Mouse (Mus musculus) adrenal gland, postnatal 4 days (tissue): ENCODE measurements at regions not wholly inside any gene's neighbourhood (a gene's known extent, or its start where the extent isn't known, plus 50 kb on each side); places are given as distances from the start of the nearest gene placed in this dataset.

Experiments used
- DNase-seq, 2 experiments: peaks; one replicate each; pipeline ENCODE4 v3.0.0; 2021 to 2022; ENCODE audit warnings: low spot score in 2 of 2, mixed read lengths in 2 of 2

DNA sequence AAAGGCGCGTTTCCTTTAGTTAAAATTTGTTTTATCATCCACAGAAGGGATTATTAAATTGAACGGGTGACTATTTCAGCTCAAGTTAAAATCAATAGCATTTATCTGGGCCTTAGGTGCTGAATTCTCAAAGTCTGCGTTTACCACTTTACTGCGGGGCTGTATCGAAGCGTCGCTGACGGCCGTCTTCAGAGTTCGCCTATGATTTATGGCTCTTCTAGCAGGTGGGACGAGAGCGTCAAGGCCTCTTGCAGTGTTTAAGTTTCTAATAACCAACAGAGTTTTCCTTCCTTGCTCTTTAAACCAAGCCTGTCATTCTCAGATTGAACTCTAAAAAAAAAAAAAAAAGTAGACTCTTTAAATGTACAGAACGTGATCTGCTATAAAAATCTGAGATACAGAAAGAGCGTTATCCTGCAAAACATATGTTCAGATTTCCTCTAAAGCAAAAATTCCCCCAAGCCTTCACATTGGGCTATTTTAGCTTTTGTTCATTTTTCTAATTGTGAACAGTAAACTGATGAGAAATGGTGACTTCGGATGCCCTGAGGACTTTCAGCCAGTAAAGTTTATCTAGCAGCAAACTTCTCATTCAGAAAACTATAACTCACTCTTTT, 246.9 kb downstream of the Rpl36a-ps1 start:
- DNase-seq = no peak

DNA sequence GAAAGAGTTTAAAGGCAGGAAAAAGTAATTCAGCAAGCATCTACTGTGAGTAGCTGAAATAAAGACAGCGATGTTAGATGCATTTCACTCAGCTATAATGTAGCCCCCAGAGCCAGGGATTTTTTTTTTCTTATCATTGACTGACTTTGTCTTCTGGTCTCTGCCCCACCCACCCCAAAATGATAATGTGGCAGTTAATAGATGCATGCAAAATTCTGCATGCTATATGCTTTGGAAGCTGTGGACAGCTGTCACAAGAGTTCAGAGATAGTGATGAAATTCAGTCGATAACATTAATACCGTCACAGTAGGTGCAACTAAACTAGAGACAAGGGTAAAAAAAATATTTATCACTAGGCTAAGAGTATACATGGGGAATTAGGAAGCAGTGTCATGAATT, 263.7 kb downstream of the Rpl36a-ps1 start:
- no peak for DNase-seq

DNA sequence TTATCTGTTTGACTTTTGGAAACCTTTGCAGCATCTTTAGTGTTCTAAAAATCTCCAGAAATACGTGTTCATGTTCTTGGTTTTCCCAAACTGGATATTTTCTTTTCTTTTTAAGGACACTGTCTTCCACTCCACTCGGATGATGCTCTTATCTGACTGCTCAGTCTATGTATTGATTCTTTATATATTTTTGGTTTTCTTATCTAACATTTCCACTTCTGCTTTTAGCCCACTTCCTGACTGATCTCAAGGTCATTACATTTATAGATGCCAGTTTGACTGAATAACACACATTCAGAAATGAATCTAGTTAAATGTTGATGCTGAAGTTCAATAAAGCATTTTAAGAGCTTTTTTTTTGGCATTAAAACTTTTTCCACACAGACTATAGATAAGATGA, 265.3 kb downstream of the Rpl36a-ps1 start:
- DNase-seq = no peak

DNA sequence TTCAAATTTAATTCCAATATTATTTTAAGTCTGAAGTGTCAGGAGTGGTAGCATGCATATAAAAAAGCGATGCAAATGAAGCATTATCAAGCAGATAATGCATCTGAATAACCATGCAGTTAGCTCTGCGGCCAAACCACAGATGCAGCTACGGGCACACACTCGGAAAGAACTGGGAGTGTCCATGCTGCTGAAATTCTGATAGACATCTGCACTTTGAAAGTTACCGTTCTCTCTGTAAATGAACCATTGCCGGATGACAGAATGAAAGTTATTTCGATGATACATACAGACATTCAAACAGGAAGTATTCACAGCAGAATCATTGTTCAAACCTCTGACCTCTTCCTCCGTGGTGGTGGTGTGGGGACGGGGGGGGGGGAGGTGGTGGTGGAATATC, 271.6 kb downstream of the Rpl36a-ps1 start:
- no peak for DNase-seq

DNA sequence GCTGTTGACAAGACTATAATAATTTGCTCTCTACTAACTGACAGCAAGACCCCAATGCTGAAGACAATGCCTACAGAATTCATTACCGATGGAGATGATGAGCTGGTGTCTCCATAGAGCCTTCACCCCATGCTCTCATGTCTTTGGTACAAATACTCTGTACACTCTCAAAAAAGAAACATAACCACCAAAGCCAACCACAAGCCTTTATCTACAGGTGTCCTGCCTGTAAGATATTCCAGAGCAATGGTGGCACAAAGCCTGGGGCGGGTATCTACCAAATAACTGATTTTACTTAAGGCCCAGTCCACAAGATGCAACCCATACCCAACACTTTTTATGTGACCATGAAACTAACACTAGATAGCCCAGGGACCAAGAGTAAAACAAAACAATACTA, 273.1 kb downstream of the Rpl36a-ps1 start:
- no peak for DNase-seq

DNA sequence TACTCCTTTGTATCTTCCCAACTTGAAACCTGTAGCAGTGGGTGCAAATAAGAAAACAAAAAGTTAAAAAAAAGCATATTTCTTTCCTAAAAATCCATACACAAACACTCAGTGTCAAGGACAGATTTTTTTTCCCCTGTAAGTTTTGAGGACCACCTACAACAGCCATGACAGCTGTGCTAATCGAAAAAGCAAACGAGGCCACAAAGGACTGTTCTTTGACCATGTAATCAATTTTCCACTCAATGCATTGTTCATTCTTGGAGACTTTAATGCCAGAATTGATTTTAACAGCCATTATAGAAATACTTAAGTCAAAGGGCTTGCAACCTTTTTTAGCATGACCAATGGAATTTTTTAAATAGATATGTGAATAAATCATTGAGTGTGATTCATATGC, 286.1 kb downstream of the Rpl36a-ps1 start:
- no peak for DNase-seq

DNA sequence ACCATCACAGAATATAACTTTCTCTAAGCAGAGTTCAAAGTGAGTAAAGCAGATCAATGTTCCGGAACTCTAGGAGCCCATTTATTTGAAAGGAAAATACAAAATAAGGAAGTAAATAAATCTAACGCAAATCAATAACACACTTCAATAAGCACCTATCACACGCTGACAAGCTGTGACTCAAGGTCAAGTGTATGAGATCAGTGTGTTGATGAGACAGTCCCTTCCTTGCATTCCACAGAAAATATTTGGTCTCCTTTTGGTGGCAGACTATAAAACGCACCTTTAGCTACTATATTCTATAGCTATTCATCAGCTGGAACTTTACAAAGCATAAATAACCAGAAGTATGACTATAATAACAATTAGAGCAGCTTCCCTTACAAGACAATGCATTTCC, 286.5 kb downstream of the Rpl36a-ps1 start:
- DNase-seq = no peak

DNA sequence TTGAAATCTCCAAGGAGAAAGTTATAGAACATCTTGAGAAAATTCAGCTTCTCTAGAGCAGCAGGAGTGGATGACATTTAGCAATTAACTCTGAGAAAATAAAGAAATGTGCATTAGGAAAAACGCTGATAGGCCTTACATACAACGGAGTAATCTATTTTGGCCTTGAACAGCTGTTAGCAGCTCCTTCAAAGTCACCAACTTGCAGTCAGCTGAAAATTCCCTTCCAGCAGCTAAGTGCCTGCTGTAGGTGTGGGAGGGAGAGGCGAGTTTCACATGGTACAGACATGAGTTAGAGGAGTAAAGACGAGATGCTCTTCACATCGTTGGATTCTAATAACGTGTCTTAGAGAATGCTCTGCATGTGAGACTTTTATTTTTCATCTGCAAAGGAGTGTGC, 290.8 kb downstream of the Rpl36a-ps1 start:
- DNase-seq = no peak

DNA sequence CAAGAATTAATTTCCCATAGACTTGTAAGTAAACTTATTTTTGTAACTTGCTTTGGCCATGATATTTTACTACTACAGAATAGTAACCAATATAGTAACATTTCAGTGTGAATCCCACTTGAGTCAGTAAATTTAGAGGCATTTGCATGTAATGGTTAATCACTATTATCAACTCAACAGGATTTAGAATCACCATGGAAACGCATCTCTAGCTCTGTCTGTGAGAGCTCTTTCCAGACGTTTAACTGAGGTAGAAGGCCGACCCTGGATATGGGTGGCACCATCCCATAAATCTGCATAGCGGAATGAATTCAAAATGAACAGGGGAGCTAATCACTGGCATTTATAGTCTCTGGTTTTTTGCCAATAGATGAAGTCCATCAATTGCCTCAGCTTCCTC, 337.6 kb downstream of the Rpl36a-ps1 start:
- DNase-seq = no peak

DNA sequence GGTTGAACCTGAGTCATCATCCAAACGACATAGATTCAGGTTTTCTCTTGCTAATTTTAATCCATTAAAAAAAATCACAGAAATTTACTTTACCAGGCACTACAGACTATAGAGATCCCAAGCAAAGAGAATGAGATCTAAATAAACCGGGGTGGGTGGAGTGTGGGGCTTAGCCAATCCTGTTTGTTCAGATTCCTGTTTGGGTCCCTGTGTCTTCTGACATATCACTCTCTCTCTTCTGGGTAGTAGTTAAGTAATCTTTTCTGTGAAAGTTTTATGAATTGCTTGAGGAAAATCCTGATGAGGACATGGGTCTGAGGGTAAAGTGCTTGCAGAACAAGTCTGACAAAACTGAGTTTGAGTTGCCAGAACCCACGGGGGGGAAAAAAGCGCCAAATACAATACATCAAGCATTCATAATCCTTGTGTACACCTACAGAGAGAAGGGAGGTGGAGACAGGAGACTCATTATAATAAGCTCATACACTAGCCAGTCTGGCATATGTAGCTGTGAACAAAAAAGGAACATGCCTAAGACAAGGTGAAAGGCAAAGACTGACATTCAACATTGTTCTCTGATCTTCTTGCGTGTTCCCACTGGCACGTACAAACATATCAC, 339.8 kb downstream of the Rpl36a-ps1 start:
- no peak for DNase-seq

DNA sequence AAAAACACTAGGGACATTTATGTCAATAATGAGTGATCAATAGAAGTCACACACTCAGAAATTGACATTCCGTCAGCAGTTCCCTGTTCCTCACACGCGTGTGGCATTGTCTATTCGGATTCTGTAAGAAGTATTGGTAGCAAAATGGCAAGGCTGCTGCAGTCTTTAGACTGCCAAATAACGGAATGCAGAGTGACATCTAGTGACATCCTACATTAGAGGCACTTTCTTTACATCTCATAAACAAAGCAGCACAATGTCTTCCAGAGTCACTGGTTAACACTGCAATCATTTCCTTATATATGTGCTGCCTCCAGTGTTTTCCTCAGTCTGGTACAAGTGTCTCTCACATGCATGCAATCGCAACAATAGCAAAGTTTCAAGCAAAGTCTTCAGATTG, 342.9 kb downstream of the Rpl36a-ps1 start:
- no peak for DNase-seq

DNA sequence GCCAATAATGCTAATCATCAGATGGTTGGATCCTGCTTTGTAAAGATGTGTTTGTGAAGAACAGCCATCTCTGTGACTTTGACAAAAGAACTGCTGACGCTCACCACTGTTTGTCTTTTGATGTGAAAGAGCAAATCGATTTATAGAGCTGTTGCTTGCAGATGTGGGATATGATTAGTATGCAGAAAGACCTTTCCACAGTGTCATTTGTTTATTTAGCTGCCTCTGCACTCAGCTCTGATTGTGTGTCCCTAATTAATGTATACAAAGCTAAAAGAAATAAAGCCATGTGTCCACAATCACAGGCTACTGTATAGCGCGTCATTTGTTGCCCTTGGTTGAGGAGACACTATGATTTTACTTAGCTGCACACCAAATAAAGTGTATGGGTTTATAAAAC, 343.6 kb downstream of the Rpl36a-ps1 start:
- no peak for DNase-seq

DNA sequence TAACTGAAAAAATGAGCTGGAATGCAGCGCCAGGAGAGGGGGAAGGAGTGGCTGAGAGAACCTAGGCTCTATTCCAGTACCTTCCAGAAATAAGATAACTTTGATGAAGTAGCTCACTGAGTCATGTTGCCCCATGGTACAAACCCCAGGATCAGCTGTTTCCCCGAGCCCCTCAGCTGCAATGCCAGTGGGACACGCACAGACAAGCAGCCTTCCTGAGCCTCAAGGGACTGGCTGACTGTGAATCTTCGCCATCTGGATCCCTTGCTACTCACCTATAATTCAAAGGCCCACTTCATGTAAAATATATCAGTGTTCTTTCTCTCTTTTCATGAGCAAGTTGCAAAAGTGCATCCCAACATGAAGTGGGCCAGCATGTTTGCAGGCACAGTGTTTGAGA, 346.5 kb downstream of the Rpl36a-ps1 start:
- DNase-seq = no peak

DNA sequence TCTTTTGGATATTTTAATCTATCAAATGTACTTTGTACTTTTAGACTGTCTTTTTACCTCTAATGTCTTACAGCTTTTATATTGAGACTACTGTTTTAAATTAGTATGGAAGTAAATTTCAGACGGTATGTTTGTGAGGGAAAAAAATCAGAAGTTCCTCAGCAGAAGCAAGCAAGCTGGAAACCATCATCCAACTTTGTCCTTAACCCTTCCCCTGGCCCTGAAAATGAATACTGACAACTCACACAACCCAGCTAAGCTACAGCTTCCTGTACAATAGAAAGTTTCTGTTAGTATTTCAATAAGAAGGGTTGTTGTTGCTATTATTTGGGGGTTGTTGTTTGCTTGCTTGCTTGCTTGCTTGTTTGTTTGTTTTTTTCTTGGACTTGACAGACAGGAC, 350.4 kb downstream of the Rpl36a-ps1 start:
- no peak for DNase-seq

DNA sequence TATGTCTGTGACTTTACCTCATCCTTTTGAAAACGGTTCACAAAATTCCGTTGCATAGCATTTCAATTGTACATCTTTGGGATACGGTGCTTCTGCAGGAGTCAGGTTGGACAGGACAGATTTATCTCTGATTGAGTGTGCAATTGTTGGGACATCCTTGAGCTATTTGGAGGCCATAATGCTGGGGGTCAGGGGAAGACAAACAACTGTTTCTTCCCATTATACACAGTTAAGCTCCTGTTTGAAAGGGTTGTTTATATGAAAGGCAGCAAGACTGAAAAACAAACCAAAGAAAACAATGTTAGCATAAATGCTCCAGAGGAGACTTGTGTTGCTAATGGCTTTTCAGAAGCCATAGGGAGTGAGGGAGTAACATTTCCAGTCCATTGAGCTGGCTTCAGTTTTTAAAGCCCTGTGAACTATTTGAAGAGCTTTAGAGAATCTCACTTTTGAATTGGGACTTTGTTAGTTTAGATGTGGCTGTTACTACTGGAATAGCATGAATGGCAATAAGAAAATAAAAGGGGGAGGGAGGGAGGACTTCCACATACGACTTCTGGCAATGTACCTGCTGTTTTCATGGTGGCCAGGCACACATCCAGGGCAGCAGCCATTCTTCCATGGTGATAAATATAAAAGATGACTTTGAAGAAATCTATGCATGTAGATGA, 351.3 kb downstream of the Rpl36a-ps1 start:
- no peak for DNase-seq

DNA sequence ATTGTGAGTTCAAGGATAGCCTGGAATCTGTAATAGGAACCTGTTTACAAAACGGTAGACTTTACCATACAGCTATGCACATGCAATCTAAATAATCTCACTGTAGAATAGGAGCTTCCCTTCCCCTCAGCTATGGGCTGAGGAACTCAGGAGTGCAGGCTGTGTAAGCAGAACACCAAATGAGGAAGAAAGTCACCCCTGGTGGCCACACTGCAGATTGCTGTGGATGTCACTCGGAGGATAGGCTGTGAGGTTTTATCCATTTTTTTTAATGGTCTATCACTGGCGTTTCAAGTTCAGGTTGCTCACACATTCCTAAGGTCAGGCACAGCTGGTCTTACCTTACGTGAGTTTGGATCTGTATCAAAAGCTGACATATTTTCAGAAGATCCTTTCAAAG, 365.1 kb downstream of the Rpl36a-ps1 start:
- no peak for DNase-seq

DNA sequence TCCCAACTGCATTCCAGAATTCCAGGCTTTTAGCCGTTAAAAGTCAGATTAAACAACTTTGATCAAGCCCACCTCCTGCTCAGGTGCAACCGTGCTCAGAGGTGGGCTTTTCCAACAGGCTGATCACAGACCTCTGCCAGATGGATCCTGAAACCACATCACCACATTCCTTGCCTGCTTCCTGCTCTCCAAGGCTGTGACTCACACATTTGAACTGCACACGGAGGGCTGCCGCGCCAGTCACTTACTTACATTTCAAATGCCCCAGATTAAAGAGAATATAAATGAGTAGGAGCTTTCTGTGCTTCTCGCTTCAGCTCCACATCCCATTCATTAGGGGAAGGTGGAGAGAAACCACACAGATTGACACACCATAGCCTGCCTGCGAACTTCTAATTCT, 367.6 kb downstream of the Rpl36a-ps1 start:
- DNase-seq = no peak

DNA sequence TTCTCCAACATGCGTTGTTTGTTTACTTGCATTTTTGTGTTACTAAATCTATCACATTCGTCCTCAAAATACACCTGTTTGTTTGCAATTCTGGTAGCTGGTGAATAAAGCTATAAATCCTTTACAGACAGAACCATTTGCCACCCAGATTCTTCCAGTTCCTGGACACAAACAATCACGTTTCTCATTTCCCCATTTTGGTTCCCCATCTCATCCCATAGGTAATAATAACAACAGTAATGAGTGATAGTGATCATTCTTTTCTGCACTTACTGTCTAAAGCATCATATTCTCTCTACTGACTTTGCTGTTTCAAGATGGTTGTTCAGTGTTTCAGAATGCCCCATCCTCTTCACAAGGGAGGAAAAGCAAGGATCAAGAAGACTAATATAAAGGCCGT, 368.3 kb downstream of the Rpl36a-ps1 start:
- DNase-seq = no peak

DNA sequence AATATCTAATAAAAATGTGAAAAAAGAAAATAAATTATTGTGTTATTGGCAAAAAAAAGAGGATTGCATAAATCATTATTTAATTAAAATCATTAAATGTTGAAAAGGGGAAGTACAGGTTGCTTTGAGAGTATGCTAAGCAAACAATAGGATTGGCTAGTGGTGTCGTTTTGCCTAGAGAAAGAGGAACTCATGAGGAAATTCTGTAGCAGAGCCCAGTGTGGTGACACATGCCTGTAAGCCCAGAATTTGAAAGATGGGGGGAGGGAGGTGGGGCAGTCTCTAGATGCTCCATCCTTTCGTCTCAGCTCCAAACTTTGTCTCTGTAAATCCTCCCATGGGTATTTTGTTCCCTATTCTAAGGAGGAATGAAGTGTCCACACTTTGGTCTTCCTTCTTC, 388.3 kb downstream of the Rpl36a-ps1 start:
- no peak for DNase-seq

DNA sequence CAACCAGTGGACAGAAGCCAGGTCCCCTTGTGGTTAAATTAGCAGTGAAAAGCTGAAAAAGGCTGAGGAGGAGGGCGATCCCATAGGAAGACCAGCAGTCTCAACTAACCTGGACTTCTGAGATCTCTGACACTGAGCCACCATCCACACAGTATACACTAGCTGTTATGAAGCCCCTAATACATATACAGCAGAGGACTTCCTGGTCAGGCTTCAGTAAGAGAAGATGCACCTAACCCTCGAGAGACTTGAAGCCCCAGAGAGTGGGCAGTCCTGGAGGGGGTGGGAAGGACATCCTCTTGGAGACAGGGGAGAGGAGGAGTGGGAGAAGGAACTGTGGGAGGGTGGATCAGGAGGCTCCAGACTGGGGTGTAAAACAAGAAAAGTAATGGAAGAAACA, 397.9 kb downstream of the Rpl36a-ps1 start:
- DNase-seq = no peak

DNA sequence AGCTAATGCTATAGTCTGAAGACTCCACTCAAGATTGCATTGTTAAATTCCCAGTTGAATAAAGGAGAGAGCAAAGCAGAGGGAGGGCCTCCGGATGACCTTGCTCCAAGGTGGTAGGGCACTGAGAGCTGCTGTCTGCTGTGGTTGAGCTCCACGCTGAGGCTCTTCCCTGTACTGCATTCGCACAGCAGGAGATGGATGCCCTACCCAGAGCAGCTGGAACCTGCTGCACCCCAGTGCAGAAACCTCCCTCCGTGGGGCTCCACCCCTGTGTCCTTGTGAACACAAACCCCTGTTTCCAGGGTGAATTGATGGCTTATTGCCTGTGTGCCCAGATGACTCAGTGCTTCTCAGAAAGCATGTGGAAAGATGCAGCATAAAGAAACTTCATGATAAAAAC, 404.3 kb downstream of the Rpl36a-ps1 start:
- DNase-seq = peak; percentile 4 to 44

DNA sequence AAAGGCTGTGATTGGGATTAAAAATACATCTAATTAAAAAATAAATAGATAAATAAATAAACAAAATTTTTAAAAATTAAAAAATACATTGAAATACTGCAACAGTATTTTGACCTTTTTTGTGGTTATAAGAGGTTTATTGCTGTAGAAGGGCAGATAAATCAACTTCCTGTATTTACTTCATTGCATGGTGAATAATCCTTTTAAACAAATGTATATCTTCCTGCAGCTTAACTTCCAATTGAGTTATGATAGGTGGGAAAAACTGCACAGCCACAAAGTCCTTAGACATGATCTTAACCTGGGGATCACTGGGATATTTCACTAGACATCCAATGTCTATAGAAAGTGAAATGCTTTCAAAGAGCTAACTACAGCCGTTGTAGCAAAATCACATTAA, 402.1 kb upstream of the Dach1 start:
- DNase-seq = no peak

DNA sequence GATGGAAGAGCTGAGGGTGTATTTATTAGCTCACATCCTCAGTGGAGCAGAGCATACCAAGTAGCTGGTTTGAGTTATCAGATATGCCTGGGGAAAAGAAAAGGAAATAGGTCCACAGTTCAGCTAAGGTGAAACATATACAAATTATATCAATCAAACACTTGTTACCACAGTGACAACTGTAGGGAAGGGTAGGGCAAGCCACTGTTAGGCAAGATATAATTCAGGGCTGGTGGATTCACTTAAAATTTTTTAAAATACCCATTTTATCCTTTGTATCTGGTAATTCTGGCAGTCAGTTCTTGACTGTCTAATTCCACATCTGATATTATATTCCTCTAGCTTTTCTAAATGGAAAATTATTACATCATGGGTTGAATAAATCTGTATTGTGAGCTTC, 392.4 kb upstream of the Dach1 start:
- no peak for DNase-seq
